Mouse (Mus musculus) spleen, adult 2 months (tissue): Measurements from ENCODE around the gene Ptpn7. TPM values are rescaled to one million over a fixed set of nuclear protein-coding genes. Genes with fewer than 3 reads are reported as not detected.
A peak's percentile ranks its signal among the peaks of the same experiment; 100 is the strongest.

Experiments
- DNase-seq, 2 experiments: peaks; one replicate each; pipeline versions ENCODE4 v3.0.0 to v3.0.0-alpha.2; 2012 to 2021; ENCODE audit warnings: low spot score in 2 of 2, low read depth in 1 of 2
- H3K27ac ChIP-seq: fragments of 200-500 bp; 2 replicates; pipeline ENCODE4 v1.5.1; 2012; ENCODE audit warnings: low read length, inconsistent platforms; ENCODE audit not compliant: insufficient read depth
- H3K27me3 ChIP-seq: fragments of 200-500 bp; 2 replicates; pipeline ENCODE4 v1.6.1; 2012; ENCODE audit warnings: mild to moderate bottlenecking, moderate library complexity, low read length, inconsistent platforms; ENCODE audit not compliant: control insufficient read depth, insufficient read depth
- H3K36me3 ChIP-seq: fragments of 200-500 bp; 2 replicates; pipeline ENCODE4 v1.6.1; 2012; ENCODE audit warnings: mild to moderate bottlenecking, low read length, inconsistent platforms; ENCODE audit not compliant: control insufficient read depth, insufficient read depth
- H3K4me1 ChIP-seq: fragments of 200-500 bp; 2 replicates; pipeline ENCODE4 v1.6.1; 2011; ENCODE audit warnings: inconsistent platforms; ENCODE audit not compliant: control insufficient read depth, insufficient read depth, insufficient read length
- H3K4me3 ChIP-seq: fragments of 200-500 bp; 2 replicates; pipeline ENCODE4 v1.5.1; 2011; ENCODE audit warnings: mild to moderate bottlenecking, inconsistent platforms; ENCODE audit not compliant: insufficient read depth, insufficient read length; ENCODE audit errors: extremely low read depth
- CTCF ChIP-seq: fragments of 200-500 bp; IDR thresholded peaks from 2 replicates; pipeline ENCODE4 v1.5.1; 2011; ENCODE audit warnings: mild to moderate bottlenecking, inconsistent platforms; ENCODE audit not compliant: insufficient read depth, insufficient read length, insufficient replicate concordance; ENCODE audit errors: extremely low read depth
- POLR2A ChIP-seq: fragments of 200-500 bp; IDR thresholded peaks from 2 replicates; pipeline ENCODE4 v1.6.1; 2011; ENCODE audit warnings: low read depth, low read length, inconsistent platforms
- WGBS: fragments of 180-500 bp; shearing (Covaris S2); methylation state at CpG from one replicate; pipeline ENCODE4 v1.1.7; 2018; 5-methylcytosine and 5-hydroxymethylcytosine counted together
- polyA plus RNA-seq: library from polyadenylated mRNA; depleted of rRNA; stranded (reverse); fragments of >200 nt; gene quantifications from 2 replicates; pipeline ENCODE4 v1.2.3, GENCODE M21; 2012; rRNA removed

Gene Ptpn7
- polyA plus RNA-seq: 33.4 and 39.4 TPM in 2 replicates

DNA sequence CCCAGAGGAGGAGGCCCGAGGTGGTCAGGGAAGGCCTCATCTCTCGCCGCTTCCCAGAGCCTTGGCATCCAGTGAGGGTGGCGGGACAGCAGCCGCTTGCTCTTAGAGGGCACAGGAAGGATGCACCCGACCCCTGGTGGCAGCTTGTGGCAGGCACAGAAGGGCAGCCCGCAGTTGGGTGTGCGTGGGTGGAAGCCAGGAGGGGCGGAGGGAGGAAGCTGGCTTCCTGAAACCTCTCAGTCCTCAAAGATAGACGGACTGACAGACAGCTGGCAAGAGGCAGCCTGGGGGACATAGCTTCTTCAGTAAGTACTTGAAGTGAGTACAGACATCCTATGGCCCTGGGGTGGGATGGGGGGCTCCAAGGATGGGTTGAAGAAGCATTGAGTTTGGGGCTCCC lies at the start of gene Ptpn7:
Gene Ptpn7, plus strand, starts transcription at position 228 of the 400 bp plus-strand sequence.
- under 1% methylated on average over 10 of the region's 10 CpGs for WGBS
- peak; percentile 97 for TF ChIP-seq CTCF
- peak; percentile 43; the same call in 1 of the 2 replicates for TF ChIP-seq POLR2A
- H3K4me3 ChIP-seq: peak within 1 kb of the TSS; percentile 53
- peak; percentile 77 to 93 for DNase-seq
- no peaks in the 10 kb centered on the region for H3K27me3 ChIP-seq
- peaks cover 56% of the 10 kb centered on the region for H3K4me1 ChIP-seq
- peak within 1 kb of the TSS; percentile 88 for H3K27ac ChIP-seq
- H3K36me3 ChIP-seq: peaks cover 4% of the 10 kb centered on the region; the same call in 1 of the 2 replicates

DNA sequence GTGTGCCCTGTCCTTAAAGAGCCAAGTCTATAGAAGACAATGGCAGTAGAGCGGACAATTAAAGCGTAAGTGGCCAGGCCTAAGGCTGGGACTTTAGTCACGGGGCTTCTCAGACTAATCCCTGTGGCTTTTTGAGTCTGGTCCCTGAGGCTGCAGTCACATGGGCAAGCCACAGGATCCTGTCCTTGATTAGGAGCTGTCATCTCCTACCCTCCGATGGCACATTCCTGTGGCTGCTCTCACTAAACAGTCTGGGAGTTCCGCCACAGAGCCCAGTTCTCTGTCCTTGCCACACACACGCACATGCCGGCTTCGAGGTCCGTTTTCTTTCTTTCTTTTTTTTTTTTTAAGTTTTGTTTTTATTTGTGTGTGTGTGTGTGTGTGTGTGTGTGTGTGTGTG lies 49.0 kb upstream of the Ptpn7 start:
- no peak overlapping the region for H3K4me3 ChIP-seq
- no peak for TF ChIP-seq POLR2A
- no peak for TF ChIP-seq CTCF
- H3K27me3 ChIP-seq: peaks cover 3% of the 10 kb centered on the region
- no peak for DNase-seq
- 82% methylated on average over 9 of the region's 9 CpGs for WGBS
- no peaks in the 10 kb centered on the region for H3K36me3 ChIP-seq
- H3K27ac ChIP-seq: no peak overlapping the region
- H3K4me1 ChIP-seq: no peaks in the 10 kb centered on the region

GRCm38 (mm10) chr1:135085296-135085871 lies 47.1 kb upstream of the Ptpn7 start:
- Histone ChIP-seq H3K27ac (no peak overlapping the region), H3K27me3 (peaks cover 3% of the 10 kb centered on the region), H3K4me1 (peaks cover 6% of the 10 kb centered on the region; the same call in 1 of the 2 replicates), H3K36me3 (no peaks in the 10 kb centered on the region), H3K4me3 (no peak overlapping the region)
- TF ChIP-seq CTCF (no peak), POLR2A (no peak)
- WGBS: 12% methylated on average over 28 of the region's 28 CpGs
- no peak for DNase-seq

GRCm38 (mm10) chr1:135086015-135086414 lies 46.5 kb upstream of the Ptpn7 start:
- peaks cover 12% of the 10 kb centered on the region; the same call in 1 of the 2 replicates for H3K4me1 ChIP-seq
- WGBS: 52% methylated on average over 7 of the region's 7 CpGs
- no peaks in the 10 kb centered on the region for H3K36me3 ChIP-seq
- no peak overlapping the region for H3K4me3 ChIP-seq
- H3K27ac ChIP-seq: no peak overlapping the region
- peaks cover 3% of the 10 kb centered on the region for H3K27me3 ChIP-seq
- no peak for DNase-seq
- TF ChIP-seq POLR2A (no peak), CTCF (no peak)

DNA sequence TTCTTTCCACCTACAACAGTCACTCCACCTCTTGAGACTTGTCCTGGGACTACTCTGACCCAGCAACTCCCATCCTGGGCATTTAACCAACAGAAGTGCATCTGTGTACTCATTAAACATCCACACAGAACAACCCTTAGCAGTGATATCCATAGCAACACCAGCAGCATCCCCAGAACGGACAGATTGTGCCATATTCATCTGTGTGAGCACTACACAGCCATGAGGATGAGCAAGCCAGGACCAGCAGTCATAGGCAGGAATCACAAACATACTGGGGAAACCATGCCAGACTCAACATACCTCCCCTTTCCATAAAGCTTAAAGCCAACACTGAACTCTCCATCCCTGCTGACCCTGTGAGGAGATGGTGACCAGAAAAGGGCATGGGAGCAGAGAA lies 45.1 kb upstream of the Ptpn7 start:
- Histone ChIP-seq H3K36me3 (no peaks in the 10 kb centered on the region), H3K4me3 (no peak overlapping the region), H3K27me3 (peaks cover 3% of the 10 kb centered on the region), H3K4me1 (peaks cover 12% of the 10 kb centered on the region; the same call in 1 of the 2 replicates), H3K27ac (no peak overlapping the region)
- TF ChIP-seq POLR2A (no peak), CTCF (no peak)
- DNase-seq: no peak
- WGBS: 71% methylated on average over 1 of the region's 1 CpGs

DNA sequence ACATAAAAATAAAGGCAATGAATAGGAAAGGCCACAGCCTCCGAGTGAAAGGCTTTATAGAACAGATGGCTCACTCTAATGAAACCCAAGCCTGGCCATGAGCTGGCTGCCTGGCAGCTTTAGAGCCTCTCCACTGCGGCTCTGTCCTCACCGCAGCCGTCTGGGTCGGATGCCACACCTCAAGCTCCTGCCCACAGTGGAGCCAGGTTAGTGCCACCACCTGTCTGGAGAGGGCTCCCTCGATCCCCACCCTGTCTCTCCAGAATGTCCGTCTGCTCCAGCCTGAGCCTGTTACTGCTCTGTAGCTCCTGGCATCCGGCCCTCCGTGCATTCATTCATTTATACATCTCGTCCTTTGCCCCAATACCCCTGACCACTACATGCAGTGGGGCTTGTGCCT lies 42.9 kb upstream of the Ptpn7 start:
- no peak for DNase-seq
- no peak overlapping the region for H3K27ac ChIP-seq
- H3K4me1 ChIP-seq: peaks cover 16% of the 10 kb centered on the region
- TF ChIP-seq CTCF: no peak
- no peak for TF ChIP-seq POLR2A
- 94% methylated on average over 10 of the region's 10 CpGs for WGBS
- no peak overlapping the region for H3K4me3 ChIP-seq
- H3K36me3 ChIP-seq: no peaks in the 10 kb centered on the region
- H3K27me3 ChIP-seq: peaks cover 3% of the 10 kb centered on the region

- no peaks in the 10 kb centered on the region; the same call in 1 of the 2 replicates for H3K27me3 ChIP-seq
- no peaks in the 10 kb centered on the region for H3K36me3 ChIP-seq
- H3K4me1 ChIP-seq: peaks cover 26% of the 10 kb centered on the region
- no peak for DNase-seq
- WGBS: 14% methylated on average over 3 of the region's 3 CpGs
- no peak overlapping the region for H3K4me3 ChIP-seq
- TF ChIP-seq POLR2A: no peak
- TF ChIP-seq CTCF: no peak
- H3K27ac ChIP-seq: no peak overlapping the region
These were observed 41.6 kb upstream of the Ptpn7 start for GRCm38 (mm10) chr1:135090914-135091313.
